Mouse (Mus musculus): ENCODE measurements at regions not wholly inside any gene's neighbourhood (a gene's known extent, or its start where the extent isn't known, plus 50 kb on each side); places are given as distances from the start of the nearest gene placed in this dataset.
A peak's percentile ranks its signal among the peaks of the same experiment; 100 is the strongest.
"Not testable (repeated sequence)": the region's sequence is repeated elsewhere in the genome, so short reads cannot be mapped to it uniquely, and the experiment has no call there.

GRCm38 (mm10) chr14:16087231-16087630 lies 161.8 kb upstream of the Ngly1 start:
- not testable (repeated sequence) for DNase-seq

- DNase-seq, result no peak
Measured at GRCm38 (mm10) chr14:16092391-16093132, 156.5 kb upstream of the Ngly1 start.

GRCm38 (mm10) chr14:16093133-16093505 lies 156.0 kb upstream of the Ngly1 start:
- no peak for DNase-seq

- no peak for DNase-seq
Measured at GRCm38 (mm10) chr14:16109414-16109813, 139.7 kb upstream of the Ngly1 start.

GRCm38 (mm10) chr14:16132672-16133071 lies 116.4 kb upstream of the Ngly1 start:
- no peak for DNase-seq

- DNase-seq, result no peak
Measured at GRCm38 (mm10) chr14:16133410-16133809, 115.7 kb upstream of the Ngly1 start.

GRCm38 (mm10) chr14:16136187-16136586 lies 112.9 kb upstream of the Ngly1 start:
- no peak for DNase-seq

- DNase-seq, result no peak
Measured at GRCm38 (mm10) chr14:16144299-16144698, 104.8 kb upstream of the Ngly1 start.

- DNase-seq, result no peak
Measured at GRCm38 (mm10) chr14:16146811-16147210, 102.3 kb upstream of the Ngly1 start.

- peak; percentile 46 for DNase-seq
Measured at GRCm38 (mm10) chr14:16151815-16152214, 97.3 kb upstream of the Ngly1 start.

GRCm38 (mm10) chr14:16152702-16153101 lies 96.4 kb upstream of the Ngly1 start:
- DNase-seq, result no peak

GRCm38 (mm10) chr14:16155106-16155505 lies 94.0 kb upstream of the Ngly1 start:
- no peak for DNase-seq

- DNase-seq, result peak; percentile 48
Measured at GRCm38 (mm10) chr14:16170226-16170625, 78.9 kb upstream of the Ngly1 start.

GRCm38 (mm10) chr14:16172261-16172660 lies 76.8 kb upstream of the Ngly1 start:
- peak; percentile 58 for DNase-seq

- DNase-seq, result peak; percentile 84
Measured at GRCm38 (mm10) chr14:16173292-16173691, 75.8 kb upstream of the Ngly1 start.

GRCm38 (mm10) chr14:16178227-16178626 lies 70.9 kb upstream of the Ngly1 start:
- DNase-seq, result no peak

- DNase-seq, result peak; percentile 51
Measured at GRCm38 (mm10) chr14:16181822-16182221, 67.3 kb upstream of the Ngly1 start.

- DNase-seq, result no peak
Measured at GRCm38 (mm10) chr14:16185246-16185645, 63.8 kb upstream of the Ngly1 start.

Data from thymus, postnatal 14 days (tissue).